Mouse (Mus musculus) midbrain, postnatal 0 days (tissue): ENCODE data around the gene Ppa2. TPM values are rescaled to one million over a fixed set of nuclear protein-coding genes. Genes with fewer than 3 reads are reported as not detected.

ENCODE experiments used
- ATAC-seq: fragments of 200-750 bp; cut with Nextera tagmentation; 2 replicates; pipeline ENCODE4 v1.8.0; 2017; ENCODE audit warnings: moderate number of reproducible peaks, mild to moderate bottlenecking, moderate TSS enrichment, moderate library complexity; ENCODE audit not compliant: low FRiP score
- DNase-seq: peaks from one replicate; pipeline ENCODE4 v3.0.0-alpha.2; 2015; ENCODE audit warnings: low spot score
- H3K27ac ChIP-seq: fragments of 300-500 bp; sonication (generic); 2 replicates; pipeline ENCODE4 v1.5.1; 2014; ENCODE audit warnings: low read depth, mild to moderate bottlenecking, low read length, mixed read lengths
- H3K27me3 ChIP-seq: fragments of 300-500 bp; sonication (generic); 2 replicates; pipeline ENCODE4 v1.6.1; 2014; ENCODE audit warnings: low read length, control low read depth, mixed read lengths; ENCODE audit not compliant: insufficient read depth
- H3K36me3 ChIP-seq: fragments of 300-500 bp; sonication (generic); 2 replicates; pipeline ENCODE4 v1.6.1; 2014; ENCODE audit warnings: low read length, control low read depth, mixed read lengths; ENCODE audit not compliant: insufficient read depth
- H3K4me1 ChIP-seq: fragments of 300-500 bp; sonication (generic); 2 replicates; pipeline ENCODE4 v1.6.1; 2014; ENCODE audit warnings: mild to moderate bottlenecking, control low read depth, antibody characterized with exemption, low read length, mixed read lengths; ENCODE audit not compliant: insufficient read depth
- H3K4me2 ChIP-seq: fragments of 300-500 bp; sonication (generic); 2 replicates; pipeline ENCODE4 v1.6.1; 2014; ENCODE audit warnings: low read depth, mild to moderate bottlenecking, low read length, mixed read lengths; ENCODE audit not compliant: poor library complexity, severe bottlenecking
- H3K4me3 ChIP-seq: fragments of 300-500 bp; sonication (generic); 2 replicates; pipeline ENCODE4 v1.5.1; 2014; ENCODE audit warnings: low read depth, mild to moderate bottlenecking, low read length, moderate library complexity
- H3K9ac ChIP-seq: fragments of 300-500 bp; sonication (generic); replicated peaks from 2 replicates; pipeline ENCODE4 v1.6.1; 2014; ENCODE audit warnings: mild to moderate bottlenecking, low read length, moderate library complexity, mixed read lengths; ENCODE audit not compliant: poor library complexity, severe bottlenecking
- H3K9me3 ChIP-seq: fragments of 300-500 bp; sonication (generic); 2 replicates; pipeline ENCODE4 v1.6.1; 2016; ENCODE audit warnings: low read length, control low read depth
- CTCF ChIP-seq: IDR thresholded peaks from 2 replicates; pipeline ENCODE4 v1.5.1; 2016; ENCODE audit warnings: antibody characterized with exemption, mild to moderate bottlenecking
- WGBS: fragments of 180-500 bp; shearing (Covaris S2); extraction: QIAGEN DNeasy Blood & Tissue Kit; methylation state at CpG from one replicate; pipeline ENCODE4 v1.1.7; 2014; 5-methylcytosine and 5-hydroxymethylcytosine counted together
- polyA plus RNA-seq: library from polyadenylated mRNA; unstranded; fragments of >200 nt; fragmentation: Nextera tagmentation; extraction: Ambion mirVana; gene quantifications from 2 replicates; pipeline ENCODE4 v1.2.1, GENCODE M21; 2015
- total RNA-seq: library from RNA; depleted of rRNA; stranded (reverse); fragments of >200 nt; gene quantifications from 2 replicates; pipeline ENCODE4 v1.2.3, GENCODE M21; 2014

Ppa2 gene
- total and polyA plus RNA-seq, 2 experiments from 2014 or later: 33.1 to 99.4 TPM

DNA sequence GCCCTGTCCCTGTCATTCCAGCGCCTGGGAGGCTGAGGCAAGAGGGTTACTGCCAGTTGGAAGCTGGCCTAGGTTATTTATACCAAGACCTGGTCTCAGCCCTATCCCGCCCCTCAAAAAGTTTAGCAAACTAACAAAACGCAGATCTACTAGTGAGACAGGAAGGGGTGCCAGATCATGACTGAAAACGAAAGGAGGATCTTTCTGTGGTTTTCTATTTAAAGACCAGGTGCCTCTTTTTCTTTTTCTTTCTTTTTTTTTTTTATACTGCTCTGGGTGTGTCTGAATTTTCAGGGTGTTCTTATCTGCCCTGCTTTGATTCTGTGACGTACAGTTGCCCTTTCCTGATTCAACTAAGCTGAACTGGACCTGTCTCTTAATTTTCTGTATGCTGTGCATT is 22.4 kb downstream of the Ppa2 start:
- H3K9ac ChIP-seq: no peak overlapping the region
- H3K4me2 ChIP-seq: no peak overlapping the region
- no peak for DNase-seq
- H3K4me1 ChIP-seq: no peaks in the 10 kb centered on the region
- H3K9me3 ChIP-seq: no peaks in the 10 kb centered on the region
- H3K27ac ChIP-seq: no peak overlapping the region
- WGBS: 89% methylated on average over 5 of the region's 5 CpGs
- ATAC-seq: no peak
- H3K4me3 ChIP-seq: no peak overlapping the region
- no peaks in the 10 kb centered on the region for H3K27me3 ChIP-seq
- no peak for TF ChIP-seq CTCF
- H3K36me3 ChIP-seq: no peaks in the 10 kb centered on the region

DNA sequence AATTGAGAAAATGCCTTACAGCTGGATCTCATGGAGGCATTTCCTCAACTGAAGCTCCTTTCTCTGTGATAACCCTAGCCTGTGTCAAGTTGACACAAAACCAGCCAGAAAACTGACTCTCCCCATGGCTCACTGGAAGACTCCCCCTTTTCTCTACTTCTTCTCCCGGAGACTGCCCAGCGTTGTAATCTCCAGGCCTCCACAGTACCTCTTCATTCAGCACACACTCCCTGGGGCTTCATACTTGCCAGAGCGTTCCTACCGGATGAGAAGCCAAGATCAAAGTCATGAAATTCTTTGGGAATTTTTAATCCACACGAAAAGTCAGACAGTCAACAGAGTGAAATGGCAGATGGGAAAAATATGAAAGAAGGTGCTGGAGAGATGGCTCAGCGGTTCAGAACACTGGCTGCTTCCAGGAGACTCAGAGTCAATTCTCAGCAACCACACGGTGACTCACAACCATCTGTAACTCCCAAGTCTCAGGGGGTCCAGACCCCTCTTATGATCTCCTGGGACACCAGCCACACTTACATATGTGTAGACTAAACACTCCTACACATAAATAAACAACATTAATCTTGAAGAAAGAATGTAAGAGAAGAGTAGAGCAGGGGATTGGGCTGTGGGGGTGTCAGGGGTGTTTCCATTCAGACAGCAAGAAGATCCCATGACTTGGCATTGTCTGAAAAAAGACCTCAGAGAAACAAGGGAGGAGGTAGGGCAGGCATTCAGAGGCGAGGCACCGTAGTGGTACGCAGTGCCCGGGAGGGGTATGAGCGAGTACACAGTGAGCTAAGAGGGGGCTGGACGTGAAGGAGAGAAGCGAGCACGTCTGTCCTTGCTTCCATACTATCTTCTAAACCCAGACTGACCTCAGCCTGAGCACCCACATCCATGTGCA is 23.6 kb downstream of the Ppa2 start:
- Histone ChIP-seq H3K9me3 (no peaks in the 10 kb centered on the region), H3K27ac (no peak overlapping the region), H3K27me3 (no peaks in the 10 kb centered on the region), H3K4me1 (no peaks in the 10 kb centered on the region), H3K36me3 (no peaks in the 10 kb centered on the region), H3K9ac (no peak overlapping the region), H3K4me3 (no peak overlapping the region), H3K4me2 (no peak overlapping the region)
- ATAC-seq (no peak), DNase-seq (no peak)
- WGBS: 78% methylated on average over 15 of the region's 15 CpGs
- no peak for TF ChIP-seq CTCF

- whole genome bisulfite sequencing: 90% methylated on average over 5 of the region's 5 CpGs
- TF ChIP-seq CTCF: no peak
Measured at GRCm38 (mm10) chr3:133334691-133335090, 24.8 kb downstream of the Ppa2 start.

GRCm38 (mm10) chr3:133335166-133335565 is 25.3 kb downstream of the Ppa2 start:
- DNase-seq: no peak
- no peak for TF ChIP-seq CTCF
- Histone ChIP-seq H3K4me2 (no peak overlapping the region), H3K4me3 (no peak overlapping the region), H3K36me3 (no peaks in the 10 kb centered on the region), H3K9ac (no peak overlapping the region), H3K27ac (no peak overlapping the region), H3K4me1 (0 out of 2 replicates have a peak, but pooled peaks cover 2% of the 10 kb centered on the region), H3K27me3 (no peaks in the 10 kb centered on the region), H3K9me3 (no peaks in the 10 kb centered on the region)
- 71% methylated on average over 2 of the region's 2 CpGs for WGBS
- no peak for ATAC-seq

More at GRCm38 (mm10) chr3:133334691-133335090, 24.8 kb downstream of the Ppa2 start:
- Histone ChIP-seq H3K9ac (no peak overlapping the region), H3K4me2 (no peak overlapping the region), H3K36me3 (no peaks in the 10 kb centered on the region), H3K4me1 (0 out of 2 replicates have a peak, but pooled peaks cover 2% of the 10 kb centered on the region), H3K27ac (no peak overlapping the region), H3K27me3 (no peaks in the 10 kb centered on the region), H3K9me3 (no peaks in the 10 kb centered on the region), H3K4me3 (no peak overlapping the region)
- DNase-seq (no peak), ATAC-seq (no peak)

GRCm38 (mm10) chr3:133336400-133336799 is 26.5 kb downstream of the Ppa2 start:
- 80% methylated on average over 7 of the region's 7 CpGs for WGBS
- Histone ChIP-seq H3K9ac (no peak overlapping the region), H3K36me3 (peaks cover 3% of the 10 kb centered on the region; the same call in 1 of the 2 replicates), H3K27ac (no peak overlapping the region), H3K4me2 (no peak overlapping the region), H3K9me3 (no peaks in the 10 kb centered on the region), H3K4me3 (no peak overlapping the region), H3K4me1 (0 out of 2 replicates have a peak, but pooled peaks cover 2% of the 10 kb centered on the region), H3K27me3 (no peaks in the 10 kb centered on the region)
- DNase-seq: no peak
- peak; percentile 55 for TF ChIP-seq CTCF
- ATAC-seq: no peak

- WGBS: 44% methylated on average over 9 of the region's 9 CpGs
- Histone ChIP-seq H3K27me3 (no peaks in the 10 kb centered on the region), H3K4me1 (0 out of 2 replicates have a peak, but pooled peaks cover 2% of the 10 kb centered on the region), H3K9me3 (no peaks in the 10 kb centered on the region), H3K36me3 (peaks cover 3% of the 10 kb centered on the region; the same call in 1 of the 2 replicates), H3K4me3 (no peak overlapping the region), H3K27ac (peak overlapping the region; percentile 49), H3K4me2 (peak overlapping the region; percentile 31), H3K9ac (peak overlapping the region; percentile 29; the same call in 1 of the 2 replicates)
- DNase-seq (peak; percentile 34), ATAC-seq (peak; percentile 35; the same call in 1 of the 2 replicates)
- no peak for TF ChIP-seq CTCF
Measured at GRCm38 (mm10) chr3:133338851-133339356, 29.0 kb downstream of the Ppa2 start.
